Mouse (Mus musculus) left cerebral cortex, postnatal 36 days (tissue): ENCODE results near the gene U2af1. TPM values are rescaled to one million over a fixed set of nuclear protein-coding genes. Genes with fewer than 3 reads are reported as not detected.
"Not testable (repeated sequence)": the region's sequence is repeated elsewhere in the genome, so short reads cannot be mapped to it uniquely, and the experiment has no call there.

ENCODE experiments used
- DNase-seq, 2 experiments: peaks; one replicate each; pipeline ENCODE4 v3.0.0; 2021 to 2022; ENCODE audit warnings: low spot score in 2 of 2, mixed read lengths in 1 of 2
- intact Hi-C: fragments of 180-260 bp; cut with DNase I; formaldehyde crosslinking; loops from one replicate; pipeline ENCODE4 v1.15.1; 2025
- total RNA-seq, 2 experiments: library from RNA; stranded (reverse); gene quantifications; 2 replicates each; pipeline ENCODE4 v1.2.3; 2021

The U2af1 gene
- 100 to 1,000 TPM; 112 to 118 TPM for total RNA-seq

DNA sequence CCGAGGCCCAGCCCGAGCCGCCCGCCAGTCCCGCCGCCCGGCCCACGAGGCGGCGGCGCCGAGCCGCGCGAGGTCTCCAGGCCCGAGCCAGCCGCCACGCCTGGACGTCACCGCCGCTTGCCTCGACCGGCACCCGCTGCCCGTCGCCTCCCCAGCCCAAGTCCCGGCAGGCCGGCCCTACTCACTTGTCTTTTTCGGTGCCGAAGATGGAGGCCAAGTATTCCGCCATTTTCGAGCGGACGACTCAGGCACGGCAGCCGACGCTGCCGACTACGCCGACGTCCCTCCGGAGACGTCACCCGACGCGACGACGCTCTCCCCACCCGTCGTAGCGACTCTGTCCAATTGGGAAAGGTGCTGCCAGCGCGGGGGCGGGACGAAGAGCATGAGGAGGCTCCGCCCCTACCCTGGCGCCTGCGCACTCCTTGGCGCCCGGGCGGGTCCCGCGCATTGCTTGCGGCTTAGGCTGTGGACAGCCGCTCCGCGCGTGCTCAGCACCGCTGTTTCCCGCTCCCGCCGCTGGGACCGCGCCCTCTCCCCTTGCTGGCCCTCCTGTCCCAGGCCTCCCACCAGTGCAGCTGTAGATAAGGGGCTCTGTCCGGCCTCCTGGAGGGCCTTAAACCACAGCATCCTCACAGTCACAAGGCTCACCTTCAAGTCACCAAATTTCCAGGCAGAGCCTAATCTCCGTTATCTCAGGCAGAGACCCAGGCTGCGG, at the start of gene U2af1:
U2af1 (minus strand) TSS at position 425 of the 718 bp plus-strand sequence.
- DNase-seq, result peak; percentile 98 to 99
- intact Hi-C loops, result loop anchor here (5.0 kb wide), 1 partner anchor 136 kb away; the partner anchor contains the start of gene Ndufv3

GRCm38 (mm10) chr17:31705271-31706020, 46.8 kb upstream of the U2af1 start:
- peak; percentile 39 for DNase-seq
- intact Hi-C loops, result no loop called here

DNA sequence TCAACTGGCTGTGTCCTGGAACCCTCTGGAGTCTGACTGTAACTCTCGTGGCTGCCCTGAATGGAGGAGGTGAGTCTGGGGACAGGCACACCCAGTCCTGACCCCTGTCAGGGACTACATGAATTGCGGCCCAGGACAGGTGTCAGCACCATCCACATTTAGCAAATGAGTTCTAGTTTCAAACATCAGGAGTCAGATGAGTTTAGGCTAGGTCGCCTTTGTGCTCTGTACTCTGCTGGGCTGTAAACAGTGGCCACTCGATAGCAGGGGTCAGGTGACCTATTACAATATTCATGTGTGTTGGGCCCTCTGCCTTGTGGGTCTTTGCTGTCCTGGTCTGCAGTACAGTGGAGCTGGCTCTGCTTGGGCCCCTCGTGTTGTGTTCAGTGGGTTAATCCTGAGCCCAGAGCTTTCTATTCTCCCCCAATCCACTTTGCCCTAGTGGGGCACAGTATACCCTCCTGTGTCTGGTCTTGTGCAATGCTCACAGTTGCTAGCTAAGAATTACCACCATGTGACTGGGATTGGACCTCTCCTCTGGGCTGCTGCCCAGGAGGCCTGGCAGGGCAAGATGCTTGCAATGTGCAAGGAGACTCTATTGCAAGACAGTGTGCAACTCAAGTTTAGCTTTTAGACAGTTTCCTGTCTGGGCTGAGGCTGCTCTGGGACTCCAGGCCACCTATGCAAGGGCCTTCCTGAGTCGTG, 44.7 kb upstream of the U2af1 start:
- intact Hi-C loops, result no loop called here
- no peak for DNase-seq

GRCm38 (mm10) chr17:31698347-31698746, 39.7 kb upstream of the U2af1 start:
- no peak for DNase-seq
- intact Hi-C loops, result no loop called here

DNA sequence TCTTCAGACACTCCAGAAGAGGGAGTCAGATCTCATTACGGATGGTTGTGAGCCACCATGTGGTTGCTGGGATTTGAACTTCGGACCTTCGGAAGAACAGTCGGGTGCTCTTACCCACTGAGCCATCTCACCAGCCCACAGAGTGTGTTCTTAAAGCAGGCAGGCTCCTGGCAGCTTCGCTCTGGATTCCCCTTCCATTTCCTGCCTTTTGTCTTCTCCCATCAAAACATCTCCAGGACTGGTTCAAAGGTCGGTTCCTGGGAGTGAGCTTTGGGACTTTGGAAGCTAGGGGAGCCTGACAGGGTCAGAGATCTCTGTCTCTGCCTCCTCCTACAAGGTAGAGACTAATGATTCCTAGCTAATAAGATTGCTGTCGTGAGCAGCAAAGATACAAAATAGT, 36.7 kb upstream of the U2af1 start:
- intact Hi-C loops, DNase-seq: not testable (repeated sequence)

DNA sequence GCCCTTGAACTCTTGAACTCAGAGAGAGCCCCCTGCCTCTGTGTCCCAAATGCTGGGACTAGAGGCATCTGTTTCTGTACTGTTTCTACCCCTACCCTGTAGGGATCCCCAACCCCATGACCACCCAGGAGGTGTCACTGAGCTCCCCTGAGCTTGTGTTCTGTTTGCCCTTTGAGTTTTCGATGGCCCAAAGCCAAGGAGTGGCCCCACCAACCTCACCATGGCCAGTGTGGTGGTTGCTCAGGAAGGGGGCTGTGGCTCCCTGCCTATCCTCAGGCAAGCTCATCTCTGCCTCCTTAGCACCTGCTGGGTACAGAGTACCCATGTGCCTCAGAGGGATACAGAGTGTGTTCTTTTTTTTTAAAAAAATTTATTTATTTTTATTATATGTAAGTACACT, 36.3 kb upstream of the U2af1 start:
- DNase-seq, result no peak
- intact Hi-C loops, result no loop called here

DNA sequence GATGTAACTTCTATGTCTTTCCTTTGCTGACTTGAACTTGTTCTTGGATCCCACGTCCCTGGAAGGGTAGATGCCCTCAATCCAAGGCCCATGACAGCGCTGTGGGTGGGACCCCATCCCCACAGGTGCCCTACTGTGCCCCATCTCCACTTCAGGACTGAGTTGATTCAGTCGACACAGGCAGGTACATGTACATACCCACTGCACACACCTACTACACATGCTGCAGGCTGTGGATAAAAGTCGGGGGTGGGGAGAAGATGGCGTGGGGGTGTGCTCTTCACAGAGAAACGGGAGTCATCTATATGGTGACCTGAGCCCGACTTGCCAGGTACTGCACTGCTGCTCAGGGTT, 35.3 kb upstream of the U2af1 start:
- DNase-seq, result no peak
- intact Hi-C loops, result no loop called here

GRCm38 (mm10) chr17:31693330-31694022, 34.8 kb upstream of the U2af1 start:
- DNase-seq, result peak; percentile 61 to 74
- intact Hi-C loops, result loop anchor here (2.0 kb wide), 1 partner anchor 163 kb away; no protein-coding TSS in a partner anchor

- intact Hi-C loops, result loop anchor here (2.0 kb wide), 1 partner anchor 164 kb away; no protein-coding TSS in a partner anchor
- DNase-seq, result no peak
These were observed 34.2 kb upstream of the U2af1 start for GRCm38 (mm10) chr17:31692918-31693317.

- intact Hi-C loops, result no loop called here
These were observed 30.9 kb upstream of the U2af1 start for GRCm38 (mm10) chr17:31689606-31690005.

GRCm38 (mm10) chr17:31688112-31688511, 29.4 kb upstream of the U2af1 start:
- intact Hi-C loops, result no loop called here
- DNase-seq, result no peak

More at GRCm38 (mm10) chr17:31689606-31690005, 30.9 kb upstream of the U2af1 start:
- no peak for DNase-seq

GRCm38 (mm10) chr17:31686225-31686564, 27.5 kb upstream of the U2af1 start:
- intact Hi-C loops, result no loop called here
- no peak for DNase-seq

- peak; percentile 69 to 79 for DNase-seq
- intact Hi-C loops, result loop anchor here (1.0 kb wide), 1 partner anchor 340 kb away; no protein-coding TSS in a partner anchor
These were observed 27.0 kb upstream of the U2af1 start for GRCm38 (mm10) chr17:31685514-31686224.

- intact Hi-C loops, result no loop called here
- no peak for DNase-seq
These were observed 21.8 kb upstream of the U2af1 start for GRCm38 (mm10) chr17:31680450-31680849.

GRCm38 (mm10) chr17:31677507-31677906, 18.8 kb upstream of the U2af1 start, which contains the start of gene Cryaa:
TSS of gene Cryaa (plus strand) at chr17:31677807.
- no peak for DNase-seq
- intact Hi-C loops, result no loop called here

DNA sequence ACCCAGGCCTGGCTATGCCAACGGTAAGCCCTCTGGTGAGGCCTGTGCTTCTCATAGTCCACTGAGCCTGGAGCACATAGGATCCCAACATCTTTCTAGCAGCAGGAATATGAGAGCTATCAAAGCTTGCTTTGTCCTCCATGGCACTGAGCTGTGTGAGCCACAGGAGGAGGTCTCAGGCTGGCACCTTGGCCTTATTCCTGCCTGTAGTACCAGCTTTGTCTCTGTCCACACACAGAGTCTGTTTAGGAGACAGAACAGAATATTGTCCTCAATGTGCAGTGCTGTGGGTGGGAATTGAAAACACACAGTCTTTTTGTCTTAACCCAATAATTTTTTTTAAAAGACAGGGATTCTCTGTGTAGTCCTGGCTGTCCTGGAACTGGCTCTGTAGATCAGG, 15.7 kb upstream of the U2af1 start:
- no peak for DNase-seq
- intact Hi-C loops, result no loop called here

- intact Hi-C loops, result no loop called here
These were observed 13.6 kb upstream of the U2af1 start for GRCm38 (mm10) chr17:31672279-31672678.

DNA sequence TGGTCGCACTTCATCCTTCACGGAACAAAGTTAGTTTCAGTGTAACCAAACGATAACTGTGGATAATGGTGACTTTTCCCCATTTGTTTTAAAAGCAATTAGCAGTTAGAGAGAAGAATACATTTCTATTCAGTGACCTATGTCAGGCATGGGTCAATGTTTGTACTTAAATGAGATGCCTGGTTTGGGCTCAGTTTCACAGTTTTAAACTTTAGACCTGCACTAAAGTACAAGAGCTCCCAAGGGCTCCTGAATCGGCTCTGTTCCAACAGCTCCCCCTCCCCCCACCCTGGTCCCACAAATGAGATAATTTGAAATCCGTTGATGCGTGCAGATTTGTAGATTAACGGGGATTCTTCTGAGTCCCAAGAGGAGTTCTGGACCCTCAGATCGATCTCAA, 13.0 kb upstream of the U2af1 start:
- DNase-seq, result no peak
- intact Hi-C loops, result no loop called here

More at GRCm38 (mm10) chr17:31672279-31672678, 13.6 kb upstream of the U2af1 start:
- DNase-seq, result no peak

- no peak for DNase-seq
- intact Hi-C loops, result no loop called here
These were observed 11.5 kb upstream of the U2af1 start for GRCm38 (mm10) chr17:31670163-31670562.
